Mouse (Mus musculus): ENCODE measurements at regions not wholly inside any gene's neighbourhood (a gene's known extent, or its start where the extent isn't known, plus 50 kb on each side); places are given as distances from the start of the nearest gene placed in this dataset.

GRCm38 (mm10) chr8:90635766-90636492 lies 181.3 kb downstream of the Gm19935 start:
- H3K4me2 ChIP-seq, result no peak overlapping the region
- H3K27ac ChIP-seq (replicated peaks), result no peak overlapping the region
- peaks cover 12% of the 10 kb centered on the region for H3K4me1 ChIP-seq
- no peaks in the 10 kb centered on the region for H3K36me3 ChIP-seq
- H3K27me3 ChIP-seq (replicated peaks), result no peaks in the 10 kb centered on the region
- no peak overlapping the region for H3K9ac ChIP-seq
- no peak for ATAC-seq (ENCODE audit: extremely low read depth, insufficient number of reproducible peaks, low FRiP score, low TSS enrichment)
- WGBS, result 54% methylated on average over 7 of the region's 7 CpGs
- no peak overlapping the region for H3K4me3 ChIP-seq
- no peaks in the 10 kb centered on the region for H3K9me3 ChIP-seq

- H3K4me3 ChIP-seq, result no peak overlapping the region
- peak overlapping the region; percentile 52 for H3K27ac ChIP-seq (replicated peaks)
- peak; percentile 46; the same call in 1 of the 2 replicates for ATAC-seq (ENCODE audit: extremely low read depth, insufficient number of reproducible peaks, low FRiP score, low TSS enrichment)
- 30% methylated on average over 1 of the region's 1 CpGs for WGBS
- no peaks in the 10 kb centered on the region for H3K9me3 ChIP-seq
- no peaks in the 10 kb centered on the region for H3K36me3 ChIP-seq
- H3K4me1 ChIP-seq, result peaks cover 6% of the 10 kb centered on the region
- no peak overlapping the region for H3K4me2 ChIP-seq
- H3K9ac ChIP-seq, result no peak overlapping the region
- no peaks in the 10 kb centered on the region for H3K27me3 ChIP-seq (replicated peaks)
Measured at GRCm38 (mm10) chr8:90630796-90631195, 186.4 kb downstream of the Gm19935 start.

- Histone ChIP-seq H3K36me3 (no peaks in the 10 kb centered on the region), H3K9ac (no peak overlapping the region), H3K4me3 (no peak overlapping the region), H3K27ac (replicated peaks) (no peak overlapping the region), H3K4me1 (peaks cover 3% of the 10 kb centered on the region; the same call in 1 of the 2 replicates), H3K9me3 (no peaks in the 10 kb centered on the region), H3K27me3 (replicated peaks) (no peaks in the 10 kb centered on the region), H3K4me2 (no peak overlapping the region)
- no peak for ATAC-seq (ENCODE audit: extremely low read depth, insufficient number of reproducible peaks, low FRiP score, low TSS enrichment)
- 50% methylated on average over 3 of the region's 3 CpGs for WGBS
Measured at GRCm38 (mm10) chr8:90608410-90608809, 208.8 kb downstream of the Gm19935 start.

- no peak overlapping the region for H3K4me2 ChIP-seq
- no peaks in the 10 kb centered on the region for H3K36me3 ChIP-seq
- H3K4me1 ChIP-seq, result no peaks in the 10 kb centered on the region
- H3K9ac ChIP-seq, result no peak overlapping the region
- no peak for ATAC-seq (ENCODE audit: extremely low read depth, insufficient number of reproducible peaks, low FRiP score, low TSS enrichment)
- WGBS, result 17% methylated on average over 11 of the region's 11 CpGs
- peaks cover 3% of the 10 kb centered on the region; the same call in 1 of the 2 replicates for H3K9me3 ChIP-seq
- H3K27me3 ChIP-seq (replicated peaks), result no peaks in the 10 kb centered on the region
- H3K4me3 ChIP-seq, result no peak overlapping the region
- H3K27ac ChIP-seq (replicated peaks), result no peak overlapping the region
Measured at GRCm38 (mm10) chr8:90600946-90601695, 216.1 kb downstream of the Gm19935 start.

GRCm38 (mm10) chr8:90597376-90597775 lies 219.8 kb downstream of the Gm19935 start:
- ATAC-seq (ENCODE audit: extremely low read depth, insufficient number of reproducible peaks, low FRiP score, low TSS enrichment), result no peak
- no peaks in the 10 kb centered on the region for H3K36me3 ChIP-seq
- no peaks in the 10 kb centered on the region for H3K4me1 ChIP-seq
- no peak overlapping the region for H3K9ac ChIP-seq
- no peak overlapping the region for H3K4me3 ChIP-seq
- H3K27ac ChIP-seq (replicated peaks), result no peak overlapping the region
- WGBS, result 67% methylated on average over 6 of the region's 6 CpGs
- H3K27me3 ChIP-seq (replicated peaks), result no peaks in the 10 kb centered on the region
- H3K9me3 ChIP-seq, result peaks cover 3% of the 10 kb centered on the region; the same call in 1 of the 2 replicates
- no peak overlapping the region for H3K4me2 ChIP-seq

- H3K27ac ChIP-seq (replicated peaks), result no peak overlapping the region
- ATAC-seq (ENCODE audit: extremely low read depth, insufficient number of reproducible peaks, low FRiP score, low TSS enrichment), result no peak
- 63% methylated on average over 4 of the region's 4 CpGs for WGBS
- no peaks in the 10 kb centered on the region for H3K4me1 ChIP-seq
- no peaks in the 10 kb centered on the region for H3K27me3 ChIP-seq (replicated peaks)
- H3K4me2 ChIP-seq, result no peak overlapping the region
- no peaks in the 10 kb centered on the region for H3K36me3 ChIP-seq
- no peak overlapping the region for H3K4me3 ChIP-seq
- no peaks in the 10 kb centered on the region for H3K9me3 ChIP-seq
- H3K9ac ChIP-seq, result no peak overlapping the region
Measured at GRCm38 (mm10) chr8:90579426-90579825, 231.3 kb upstream of the Tox3 start.

- Histone ChIP-seq H3K9ac (no peak overlapping the region), H3K9me3 (no peaks in the 10 kb centered on the region), H3K27ac (replicated peaks) (no peak overlapping the region), H3K27me3 (replicated peaks) (no peaks in the 10 kb centered on the region), H3K4me2 (no peak overlapping the region), H3K4me1 (no peaks in the 10 kb centered on the region), H3K4me3 (no peak overlapping the region), H3K36me3 (no peaks in the 10 kb centered on the region)
- no peak for ATAC-seq (ENCODE audit: extremely low read depth, insufficient number of reproducible peaks, low FRiP score, low TSS enrichment)
- WGBS, result 76% methylated on average over 4 of the region's 4 CpGs
Measured at GRCm38 (mm10) chr8:90576976-90577375, 228.8 kb upstream of the Tox3 start.

GRCm38 (mm10) chr8:90574676-90575075 lies 226.5 kb upstream of the Tox3 start:
- no peaks in the 10 kb centered on the region for H3K4me1 ChIP-seq
- H3K27ac ChIP-seq (replicated peaks), result no peak overlapping the region
- no peak for ATAC-seq (ENCODE audit: extremely low read depth, insufficient number of reproducible peaks, low FRiP score, low TSS enrichment)
- no peaks in the 10 kb centered on the region for H3K36me3 ChIP-seq
- 72% methylated on average over 3 of the region's 3 CpGs for whole genome bisulfite sequencing
- no peak overlapping the region for H3K9ac ChIP-seq
- H3K27me3 ChIP-seq (replicated peaks), result no peaks in the 10 kb centered on the region
- H3K9me3 ChIP-seq, result no peaks in the 10 kb centered on the region
- H3K4me2 ChIP-seq, result no peak overlapping the region
- no peak overlapping the region for H3K4me3 ChIP-seq

GRCm38 (mm10) chr8:90556079-90556427 lies 207.9 kb upstream of the Tox3 start:
- Histone ChIP-seq H3K4me3 (no peak overlapping the region), H3K27ac (replicated peaks) (no peak overlapping the region), H3K4me1 (no peaks in the 10 kb centered on the region), H3K36me3 (no peaks in the 10 kb centered on the region), H3K4me2 (no peak overlapping the region), H3K27me3 (replicated peaks) (no peaks in the 10 kb centered on the region), H3K9ac (no peak overlapping the region), H3K9me3 (no peaks in the 10 kb centered on the region)
- ATAC-seq (ENCODE audit: extremely low read depth, insufficient number of reproducible peaks, low FRiP score, low TSS enrichment), result no peak
- 80% methylated on average over 7 of the region's 7 CpGs for WGBS

GRCm38 (mm10) chr8:90555415-90556078 lies 207.4 kb upstream of the Tox3 start:
- no peak overlapping the region for H3K4me2 ChIP-seq
- H3K9me3 ChIP-seq, result no peaks in the 10 kb centered on the region
- H3K9ac ChIP-seq, result no peak overlapping the region
- H3K27ac ChIP-seq (replicated peaks), result no peak overlapping the region
- H3K27me3 ChIP-seq (replicated peaks), result no peaks in the 10 kb centered on the region
- no peaks in the 10 kb centered on the region for H3K4me1 ChIP-seq
- no peak for ATAC-seq (ENCODE audit: extremely low read depth, insufficient number of reproducible peaks, low FRiP score, low TSS enrichment)
- WGBS, result 74% methylated on average over 14 of the region's 14 CpGs
- H3K4me3 ChIP-seq, result no peak overlapping the region
- no peaks in the 10 kb centered on the region for H3K36me3 ChIP-seq

- no peak for ATAC-seq (ENCODE audit: extremely low read depth, insufficient number of reproducible peaks, low FRiP score, low TSS enrichment)
- Histone ChIP-seq H3K4me2 (no peak overlapping the region), H3K27me3 (replicated peaks) (no peaks in the 10 kb centered on the region), H3K9ac (no peak overlapping the region), H3K36me3 (no peaks in the 10 kb centered on the region), H3K27ac (replicated peaks) (no peak overlapping the region), H3K4me3 (no peak overlapping the region), H3K4me1 (no peaks in the 10 kb centered on the region), H3K9me3 (no peaks in the 10 kb centered on the region)
- 72% methylated on average over 3 of the region's 3 CpGs for WGBS
Measured at GRCm38 (mm10) chr8:90547276-90547675, 199.1 kb upstream of the Tox3 start.

Measured in heart, embryonic 13.5 days (tissue).